20 mouse cellular contexts compared by ENCODE assay signal in genomic region chr2:27962406-27962805, GRCm38 (mm10).
"Had no signal": no experiment of that assay in that cellular context is flagged by ENCODE, and none has a peak within 500 bp of the region (broad histone marks: within the 10 kb centered on the region; RNA-seq: fewer than 3 reads in every experiment).

No protein-coding gene starts in this region.

- H3K4me1 ChIP-seq: megakaryocyte, embryonic 14.5 days had no signal

- H3K9me3 ChIP-seq: limb, embryonic 12.5 days; limb, embryonic 15.5 days; megakaryocyte, embryonic 14.5 days; midbrain, embryonic 10.5 days; midbrain, embryonic 13.5 days; neural tube, embryonic 13.5 days; stomach, embryonic 15.5 days had no signal

- H3K4me3 ChIP-seq: left cerebral cortex, adult 2 months; limb, embryonic 12.5 days; limb, embryonic 15.5 days; megakaryocyte, embryonic 14.5 days; midbrain, embryonic 10.5 days; midbrain, embryonic 13.5 days; myocyte; neural tube, embryonic 13.5 days; stomach, embryonic 15.5 days had no signal

- DNase-seq: kidney, postnatal 10 days; kidney, postnatal 36 days; layer of hippocampus, postnatal 36 days; liver, postnatal 0 days; lung, embryonic 14.5 days; lung, postnatal 36 days; retina, postnatal 1 day; right cerebral cortex, postnatal 25 days; spleen, adult 18-20 months; thymus, postnatal 25 days had no signal

- H3K27me3 ChIP-seq: limb, embryonic 12.5 days; limb, embryonic 15.5 days; midbrain, embryonic 13.5 days; neural tube, embryonic 13.5 days; stomach, embryonic 15.5 days had no signal

- H3K36me3 ChIP-seq: midbrain, embryonic 13.5 days; neural tube, embryonic 13.5 days had no signal

- H3K27ac ChIP-seq: left cerebral cortex, adult 2 months; limb, embryonic 12.5 days; limb, embryonic 15.5 days; liver, embryonic 14.5 days; midbrain, embryonic 10.5 days; midbrain, embryonic 13.5 days; neural tube, embryonic 13.5 days; stomach, embryonic 15.5 days had no signal
